Mouse (Mus musculus) adrenal gland, adult 8-10 months (tissue): Measurements from ENCODE around the gene Notch4. TPM values are rescaled to one million over a fixed set of nuclear protein-coding genes. Genes with fewer than 3 reads are reported as not detected.

Source experiments
- DNase-seq: peaks from one replicate; pipeline ENCODE4 v3.0.0; 2022
- total RNA-seq, 4 experiments: library from RNA; stranded (reverse); gene quantifications; 2 replicates each; pipeline ENCODE4 v1.2.4; 2022

Gene Notch4
- total RNA-seq, 4 experiments from 2014 or later: 25.8 to 39.8 (median 36.6) TPM

DNA sequence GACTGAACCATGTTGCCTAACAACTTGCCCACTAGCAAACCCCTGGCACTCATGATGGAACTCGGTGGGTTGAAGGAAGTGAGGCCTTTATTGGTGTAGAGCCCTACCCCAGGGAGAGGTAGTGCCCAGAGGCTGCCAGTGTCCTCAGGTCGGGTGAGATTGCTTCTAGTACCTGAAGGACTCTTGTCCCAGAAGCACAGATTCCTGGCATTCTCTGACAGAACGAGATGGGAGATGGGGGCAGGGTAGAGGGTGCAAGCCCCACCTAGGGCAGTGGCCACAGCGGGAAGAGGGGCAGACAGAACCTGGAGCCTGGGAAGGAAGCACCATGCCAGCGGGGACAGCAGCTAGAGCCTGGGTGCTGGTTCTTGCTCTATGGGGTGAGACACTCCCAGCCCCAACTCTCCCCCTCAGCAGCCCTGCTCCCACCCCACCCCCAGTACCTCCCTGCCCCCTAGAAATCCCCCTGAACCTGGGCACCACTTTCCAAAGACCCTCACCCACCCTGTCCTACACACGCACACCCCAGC is 33.6 kb downstream of the Notch4 start, which contains the start of gene Ager:
Gene Ager, plus strand, starts transcription at position 297 of the 530 bp plus-strand sequence.
- DNase-seq: no peak

DNA sequence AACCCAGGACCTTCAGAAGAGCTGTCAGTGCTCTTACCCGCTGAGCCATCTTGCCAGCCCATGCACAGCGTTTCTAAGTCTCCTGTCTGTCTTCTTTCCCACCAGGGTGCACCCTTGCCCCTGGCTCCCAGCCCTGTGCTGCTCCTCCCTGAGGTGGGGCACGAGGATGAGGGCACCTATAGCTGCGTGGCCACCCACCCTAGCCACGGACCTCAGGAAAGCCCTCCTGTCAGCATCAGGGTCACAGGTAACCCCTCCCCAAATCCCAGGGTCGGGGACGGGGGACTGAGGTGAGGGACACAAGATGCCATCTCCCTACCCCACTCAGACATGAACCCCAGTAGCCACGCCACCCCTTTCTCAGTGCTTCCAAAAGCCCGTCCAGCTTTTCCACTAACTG is 35.8 kb downstream of the Notch4 start:
- peak; percentile 9 for DNase-seq

GRCm38 (mm10) chr17:34601796-34602195 is 37.7 kb downstream of the Notch4 start:
- DNase-seq: no peak

DNA sequence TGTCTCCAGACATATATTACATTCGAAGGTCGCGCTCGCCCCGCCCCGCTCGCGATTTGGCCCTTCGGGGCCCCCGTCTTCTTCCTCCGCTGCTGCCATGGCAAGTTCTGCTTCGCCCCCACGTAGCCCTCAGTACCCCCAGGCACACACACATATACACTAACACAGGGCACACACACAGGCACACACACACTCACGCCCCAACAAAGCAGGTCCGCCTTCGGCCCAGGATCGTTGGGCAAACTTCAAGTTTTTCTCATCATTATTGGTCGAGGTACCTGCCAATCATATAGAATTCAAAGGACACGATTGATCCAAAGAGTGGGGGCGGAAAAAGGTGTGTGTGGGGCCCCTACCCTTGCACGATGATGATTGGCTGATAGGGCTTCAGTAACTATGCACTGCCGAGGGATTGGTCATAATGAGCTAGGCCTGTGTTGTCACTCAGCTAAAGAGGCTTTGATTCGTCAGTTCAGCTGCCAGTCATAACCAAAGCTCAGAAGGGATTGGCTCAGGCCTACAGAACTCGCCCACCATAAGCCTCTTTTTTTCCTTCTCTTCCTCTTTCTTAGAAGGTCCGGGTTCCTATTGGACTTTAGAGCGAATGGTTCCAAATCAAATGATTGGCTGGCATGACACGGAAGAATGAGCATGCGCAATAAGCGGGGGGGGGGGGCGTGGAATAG is 39.5 kb downstream of the Notch4 start, which contains the start of gene Rnf5:
Gene Rnf5, minus strand, starts transcription at position 316 of the 686 bp plus-strand sequence.
- peak; percentile 99 for DNase-seq

- DNase-seq: peak; percentile 99
Observed at GRCm38 (mm10) chr17:34604061-34604508, 40.0 kb downstream of the Notch4 start, which contains the start of gene Agpat1. TSS of gene Agpat1 (plus strand) at chr17:34604262.

- peak; percentile 80 for DNase-seq
Observed at GRCm38 (mm10) chr17:34604511-34605237, 40.6 kb downstream of the Notch4 start.

DNA sequence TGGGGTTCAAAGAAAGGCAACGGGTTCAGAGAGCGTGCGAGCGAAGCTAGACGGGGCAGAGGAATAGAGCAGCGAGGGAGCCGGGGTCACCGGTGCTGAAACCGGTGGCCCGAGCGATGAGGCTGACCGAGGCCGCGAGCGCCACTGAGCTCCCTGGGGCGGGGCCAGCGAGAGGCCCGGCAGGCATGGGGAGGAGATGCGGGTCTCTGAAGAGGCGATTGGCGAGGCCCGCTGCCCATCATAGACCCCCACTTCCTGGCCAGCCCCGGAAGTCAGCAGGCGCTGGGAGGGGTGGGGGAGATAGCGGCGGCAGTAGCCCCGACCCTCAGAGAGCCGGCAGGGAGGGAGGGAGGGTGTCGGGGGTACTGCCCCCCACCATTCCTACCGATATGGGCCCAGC is 41.5 kb downstream of the Notch4 start:
- DNase-seq: peak; percentile 96

DNA sequence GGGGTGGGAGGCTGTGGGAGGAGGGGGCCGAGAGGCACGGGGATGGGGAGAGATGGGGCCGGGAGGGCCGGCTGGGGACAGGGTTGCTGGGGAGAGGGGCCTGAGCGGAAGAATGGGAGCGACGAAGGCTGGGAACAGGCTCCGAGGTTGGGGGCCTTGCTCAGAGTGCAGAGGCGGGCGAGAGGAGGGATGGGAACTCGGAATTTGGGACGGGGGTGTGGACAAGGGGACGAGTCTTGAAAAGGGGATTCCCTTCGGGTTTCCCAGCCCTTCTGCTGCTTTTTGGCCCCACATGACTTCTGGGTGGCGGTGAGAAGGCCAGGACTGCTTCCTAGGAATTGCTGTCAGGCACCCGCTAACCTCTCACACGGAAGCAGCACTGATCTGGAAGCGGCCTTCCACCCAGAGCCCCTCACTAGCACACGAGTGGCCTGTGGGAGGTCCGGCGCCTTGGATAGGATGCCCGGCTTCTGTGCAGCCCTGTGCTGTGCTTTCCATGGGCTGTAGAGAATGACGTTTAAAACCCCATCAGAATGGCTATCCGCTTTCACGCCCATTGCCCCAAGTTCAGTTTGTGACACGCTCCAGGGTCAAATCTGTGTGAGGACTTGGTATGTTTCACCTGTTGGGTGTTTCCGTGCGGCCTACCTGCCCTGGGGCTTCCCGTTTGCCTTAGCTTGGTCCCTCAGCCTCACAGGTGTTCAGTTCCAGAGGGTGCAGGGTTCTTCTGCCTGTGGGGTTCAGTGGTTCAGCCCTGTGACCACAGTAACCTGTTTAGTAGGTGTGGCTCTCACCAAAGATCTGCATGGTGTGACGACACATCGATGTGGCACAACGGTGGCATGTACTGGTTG is 42.3 kb downstream of the Notch4 start:
- no peak for DNase-seq

DNA sequence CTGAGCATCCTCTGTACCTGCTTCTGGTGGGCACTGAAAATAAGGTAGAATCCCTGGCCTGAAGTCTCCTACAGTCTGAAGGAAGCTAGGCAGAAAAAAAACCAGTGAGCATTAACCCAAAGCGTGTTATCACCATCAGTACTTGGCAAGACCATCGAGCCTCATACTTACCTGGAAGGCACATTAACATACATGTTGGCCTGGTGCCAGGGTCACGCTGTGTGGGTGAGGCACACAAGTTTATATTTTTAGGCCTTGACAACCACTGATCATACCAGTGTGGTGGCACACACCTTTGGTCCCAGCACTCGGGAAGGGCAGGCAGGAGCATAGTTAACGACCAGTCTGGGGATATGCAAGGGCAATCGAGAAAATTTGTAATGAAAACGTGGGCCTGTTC is 43.9 kb downstream of the Notch4 start:
- DNase-seq: no peak

DNA sequence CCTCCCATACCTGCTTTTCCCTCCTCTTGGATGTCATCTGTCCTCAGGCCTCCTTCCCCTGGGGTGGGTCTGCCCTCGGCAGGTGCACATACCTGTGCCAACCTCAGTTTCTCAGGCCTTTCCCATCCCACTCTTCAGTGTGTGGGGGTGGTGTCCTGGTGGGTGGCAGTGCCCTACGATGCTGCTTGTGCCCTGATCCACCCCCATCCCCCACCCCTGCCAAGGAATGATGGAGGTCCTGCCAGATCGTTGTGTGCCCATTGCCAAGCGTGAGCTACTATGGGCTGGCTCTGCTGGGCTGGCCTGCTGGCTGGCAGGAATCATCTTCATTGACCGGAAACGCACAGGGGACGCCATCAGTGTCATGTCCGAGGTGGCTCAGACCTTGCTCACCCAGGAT is 47.0 kb downstream of the Notch4 start:
- no peak for DNase-seq

- DNase-seq: no peak
Observed at GRCm38 (mm10) chr17:34613054-34613645, 49.1 kb downstream of the Notch4 start.

- no peak for DNase-seq
Observed at GRCm38 (mm10) chr17:34613830-34614229, 49.8 kb downstream of the Notch4 start.

DNA sequence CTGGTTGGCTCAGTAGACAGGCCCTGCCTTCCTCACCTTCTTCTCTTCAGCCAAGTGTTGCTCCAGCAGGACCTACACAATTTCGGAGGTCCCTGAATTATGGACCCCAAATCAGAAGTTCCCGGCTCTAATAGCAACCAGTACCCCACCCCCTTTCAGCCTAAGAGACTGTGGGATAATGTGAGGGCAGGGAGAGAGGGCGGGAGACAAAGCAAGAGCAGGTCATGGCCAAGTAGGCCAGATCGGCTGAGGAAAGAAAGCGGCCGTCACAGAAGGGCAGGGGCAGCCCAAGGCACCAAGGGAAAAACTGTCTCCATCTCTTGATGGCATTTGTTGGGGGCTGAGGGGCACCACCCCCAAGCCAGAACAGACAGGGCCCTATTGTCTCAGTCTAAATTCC is 51.8 kb downstream of the Notch4 start, which contains the start of gene Egfl8:
Gene Egfl8, minus strand, starts transcription at position 101 of the 400 bp plus-strand sequence.
- no peak for DNase-seq

GRCm38 (mm10) chr17:34618999-34619398 is 54.9 kb downstream of the Notch4 start:
- DNase-seq: no peak

DNA sequence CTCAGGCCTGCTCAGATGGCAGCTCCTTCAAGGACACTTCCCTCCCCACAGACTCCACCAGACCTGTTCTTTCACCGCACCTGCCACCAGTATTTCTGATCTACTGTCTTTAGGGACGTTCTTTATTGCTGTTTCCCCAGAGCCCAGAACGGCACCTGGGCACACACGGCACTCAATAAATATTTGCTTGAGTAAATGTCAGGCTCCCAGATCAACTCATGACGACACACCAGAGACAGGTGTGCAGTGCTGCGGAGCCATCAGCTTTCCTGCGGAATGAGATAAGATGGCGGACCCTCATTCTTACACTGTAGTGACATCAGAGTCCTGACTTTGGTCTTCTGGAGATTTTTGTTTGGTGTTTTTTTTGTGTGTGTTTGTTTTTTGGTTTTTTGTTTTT is 56.9 kb downstream of the Notch4 start:
- no peak for DNase-seq

DNA sequence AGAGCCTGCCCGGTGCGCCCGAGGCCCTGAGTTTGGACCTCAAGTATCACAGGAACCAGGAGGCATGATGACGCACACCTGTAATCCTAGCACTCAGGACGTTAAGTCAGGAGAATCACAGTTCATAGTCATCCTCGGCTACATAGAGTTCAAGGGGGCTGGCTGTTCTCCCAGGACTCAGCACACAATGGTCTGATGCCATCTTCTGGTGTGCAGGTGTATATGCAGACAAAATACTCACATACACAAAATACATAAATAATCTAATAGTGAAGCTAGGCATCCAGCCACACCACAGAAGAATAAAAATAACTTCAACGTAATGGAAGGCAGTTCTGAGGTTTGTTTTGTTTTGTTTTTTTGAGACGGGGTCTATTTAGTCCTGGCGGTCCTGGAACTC is 59.1 kb downstream of the Notch4 start:
- no peak for DNase-seq

GRCm38 (mm10) chr17:34624981-34625380 is 60.9 kb downstream of the Notch4 start:
- no peak for DNase-seq

GRCm38 (mm10) chr17:34626062-34626772 is 62.1 kb downstream of the Notch4 start:
- no peak for DNase-seq

GRCm38 (mm10) chr17:34626773-34627092 is 62.7 kb downstream of the Notch4 start:
- DNase-seq: no peak

- DNase-seq: peak; percentile 89
Observed at GRCm38 (mm10) chr17:34627093-34627942, 63.2 kb downstream of the Notch4 start.
